Mouse (Mus musculus) spleen, embryonic (tissue): ENCODE results near the gene Pmel.
"Not testable (repeated sequence)": the region's sequence is repeated elsewhere in the genome, so short reads cannot be mapped to it uniquely, and the experiment has no call there.

Experiments
- CTCF ChIA-PET: fragments of 350-600 bp; sonication (Branson Sonifier 250); formaldehyde crosslinking; loops from one replicate; lab custom pipeline; 2022; lab: Charles Lee

The Pmel gene

GRCm38 (mm10) chr10:128700712-128701111 is 3.3 kb upstream of the Pmel start:
- CTCF ChIA-PET: interaction anchor here (0.6 to 0.7 kb wide), 2 partner anchors 11 to 91 kb away, joined by 4 to 9 read pairs; no protein-coding TSS in a partner anchor

GRCm38 (mm10) chr10:128702328-128703007 is 1.5 kb upstream of the Pmel start:
- CTCF ChIA-PET: interaction anchor here (0.6 kb wide), 1 partner anchor 243 kb away, joined by 3 read pairs; no protein-coding TSS in a partner anchor

- CTCF ChIA-PET: interaction anchor here (0.6 to 1.1 kb wide), 2 partner anchors 10 to 594 kb away, joined by 3 to 5 read pairs; no protein-coding TSS in a partner anchor
Observed at GRCm38 (mm10) chr10:128704491-128705316, 709 bp downstream of the Pmel start, which contains the start of gene Cdk2. TSS of gene Cdk2 (minus strand) at chr10:128705031.

GRCm38 (mm10) chr10:128705317-128705693 is 1.3 kb downstream of the Pmel start:
- CTCF ChIA-PET: interaction anchor here (0.6 to 1.1 kb wide), 3 partner anchors 10 to 77 kb away, joined by 3 read pairs; no protein-coding TSS in a partner anchor

GRCm38 (mm10) chr10:128711318-128711717 is 7.3 kb downstream of the Pmel start:
- CTCF ChIA-PET: interaction anchor here (0.6 to 1.5 kb wide), 4 partner anchors 10 to 148 kb away, joined by 3 to 13 read pairs (median 4); no protein-coding TSS in a partner anchor

- CTCF ChIA-PET: interaction anchor here (0.6 to 1.0 kb wide), 4 partner anchors 11 to 252 kb away, joined by 3 to 7 read pairs (median 3); partner anchors contain the start of gene Cdk2
Observed at GRCm38 (mm10) chr10:128715559-128716537, 11.9 kb downstream of the Pmel start.

GRCm38 (mm10) chr10:128725466-128725865 is 21.5 kb downstream of the Pmel start:
- CTCF ChIA-PET: not testable (repeated sequence)

GRCm38 (mm10) chr10:128728059-128728458 is 24.1 kb downstream of the Pmel start:
- CTCF ChIA-PET: no interaction called here

- CTCF ChIA-PET: interaction anchor here (0.7 to 1.6 kb wide), 5 partner anchors 11 to 164 kb away, joined by 3 to 5 read pairs (median 5); no protein-coding TSS in a partner anchor
Observed at GRCm38 (mm10) chr10:128731002-128731433, 27.0 kb downstream of the Pmel start.

- CTCF ChIA-PET: interaction anchor here (0.5 to 1.0 kb wide), 3 partner anchors 13 to 18 kb away, joined by 3 to 4 read pairs (median 3); partner anchors contain the start of gene Dgka
Observed at GRCm38 (mm10) chr10:128731992-128732391, 28.0 kb downstream of the Pmel start.

- CTCF ChIA-PET: interaction anchor here (1.1 kb wide), 1 partner anchor 66 kb away, joined by 3 read pairs; no protein-coding TSS in a partner anchor
Observed at GRCm38 (mm10) chr10:128737435-128737834, 33.4 kb downstream of the Pmel start.

GRCm38 (mm10) chr10:128740296-128740695 is 36.3 kb downstream of the Pmel start:
- CTCF ChIA-PET: interaction anchor here (0.6 kb wide), 1 partner anchor 660 kb away, joined by 5 read pairs; no protein-coding TSS in a partner anchor

GRCm38 (mm10) chr10:128742616-128743015 is 38.6 kb downstream of the Pmel start:
- CTCF ChIA-PET: no interaction called here

GRCm38 (mm10) chr10:128743235-128743634 is 39.2 kb downstream of the Pmel start:
- CTCF ChIA-PET: no interaction called here

- CTCF ChIA-PET: no interaction called here
Observed at GRCm38 (mm10) chr10:128743791-128744191, 39.8 kb downstream of the Pmel start.

GRCm38 (mm10) chr10:128744211-128744610 is 40.2 kb downstream of the Pmel start:
- CTCF ChIA-PET: no interaction called here

GRCm38 (mm10) chr10:128744680-128745601 is 40.9 kb downstream of the Pmel start, which contains the start of gene Dgka:
TSS of gene Dgka (minus strand) at chr10:128744855.
- CTCF ChIA-PET: interaction anchor here (0.6 to 1.4 kb wide), 4 partner anchors 13 to 78 kb away, joined by 3 to 5 read pairs (median 4); no protein-coding TSS in a partner anchor

GRCm38 (mm10) chr10:128745946-128746613 is 42.1 kb downstream of the Pmel start:
- CTCF ChIA-PET: interaction anchor here (0.8 to 1.4 kb wide), 2 partner anchors 13 kb away, joined by 5 to 9 read pairs; no protein-coding TSS in a partner anchor
